Mouse (Mus musculus): ENCODE measurements around the gene Slc12a1. TPM values are rescaled to one million over a fixed set of nuclear protein-coding genes. Genes with fewer than 3 reads are reported as not detected.

Slc12a1 gene
- polyA plus RNA-seq, 1 experiment: not detected

GRCm38 (mm10) chr2:125232183-125232582 lies 79.9 kb downstream of the Slc12a1 start:
- no peaks in the 10 kb centered on the region for H3K4me1 ChIP-seq (ENCODE audit: control insufficient read depth, insufficient read depth, low read length)
- no peak for TF ChIP-seq CTCF (IDR thresholded peaks at IDR 0.05; ENCODE audit: low read depth, low read length)
- no peak for TF ChIP-seq POLR2A (IDR thresholded peaks at IDR 0.05; ENCODE audit: borderline replicate concordance, low read depth, low read length)

DNA sequence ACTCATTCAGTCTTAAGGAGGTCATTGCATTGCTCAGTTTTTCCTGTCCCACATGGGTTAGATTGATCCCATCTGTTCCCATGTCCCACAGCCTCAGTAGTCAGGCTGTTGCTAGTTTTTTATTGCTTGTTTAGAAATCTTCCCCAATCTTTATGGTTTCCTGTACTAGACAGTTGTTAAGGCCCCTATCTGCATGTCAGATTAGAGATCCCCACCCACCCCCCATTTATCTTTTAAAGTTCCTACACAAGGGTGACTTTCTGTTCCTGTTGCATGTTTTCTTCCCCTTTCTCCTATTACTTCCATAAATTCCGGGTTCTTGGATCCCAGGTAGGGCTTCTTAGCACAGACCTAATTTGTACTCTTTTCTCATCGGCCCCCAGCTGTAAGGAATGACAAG lies 81.2 kb downstream of the Slc12a1 start:
- Histone ChIP-seq H3K4me3 (ENCODE audit: insufficient read depth, low read length) (no peak overlapping the region), H3K4me1 (ENCODE audit: control insufficient read depth, insufficient read depth, low read length) (no peaks in the 10 kb centered on the region), H3K27ac (ENCODE audit: insufficient read depth, low read depth, low read length) (no peak overlapping the region)
- TF ChIP-seq CTCF (IDR thresholded peaks at IDR 0.05; ENCODE audit: low read depth, low read length): no peak

More at GRCm38 (mm10) chr2:125232183-125232582, 79.9 kb downstream of the Slc12a1 start:
- Histone ChIP-seq H3K27ac (ENCODE audit: insufficient read depth, low read depth, low read length) (no peak overlapping the region), H3K4me3 (ENCODE audit: insufficient read depth, low read length) (no peak overlapping the region)

DNA sequence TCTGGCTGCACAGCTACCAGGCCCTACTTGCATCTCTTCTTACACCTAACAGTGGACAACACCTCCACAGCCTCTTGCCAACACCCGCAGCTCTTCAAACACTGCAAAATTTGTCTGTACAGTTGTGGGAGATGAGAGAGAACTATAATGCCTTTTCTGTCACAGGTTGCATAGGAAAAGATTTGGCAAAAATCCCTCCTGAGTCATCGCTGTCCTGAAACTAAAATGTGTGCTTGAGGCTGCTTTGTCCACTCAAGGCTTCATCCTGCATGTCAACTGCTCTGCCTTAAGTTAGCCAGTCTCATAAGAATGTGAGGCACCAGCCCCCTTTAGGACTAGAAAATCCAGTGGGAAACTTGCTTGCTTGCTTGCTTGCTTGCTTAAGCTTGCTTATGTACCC lies 81.7 kb downstream of the Slc12a1 start:
- no peaks in the 10 kb centered on the region for H3K4me1 ChIP-seq (ENCODE audit: control insufficient read depth, insufficient read depth, low read length)
- TF ChIP-seq CTCF (IDR thresholded peaks at IDR 0.05; ENCODE audit: low read depth, low read length) (no peak), POLR2A (IDR thresholded peaks at IDR 0.05; ENCODE audit: borderline replicate concordance, low read depth, low read length) (no peak)
- H3K27ac ChIP-seq (ENCODE audit: insufficient read depth, low read depth, low read length): no peak overlapping the region
- H3K4me3 ChIP-seq (ENCODE audit: insufficient read depth, low read length): no peak overlapping the region

DNA sequence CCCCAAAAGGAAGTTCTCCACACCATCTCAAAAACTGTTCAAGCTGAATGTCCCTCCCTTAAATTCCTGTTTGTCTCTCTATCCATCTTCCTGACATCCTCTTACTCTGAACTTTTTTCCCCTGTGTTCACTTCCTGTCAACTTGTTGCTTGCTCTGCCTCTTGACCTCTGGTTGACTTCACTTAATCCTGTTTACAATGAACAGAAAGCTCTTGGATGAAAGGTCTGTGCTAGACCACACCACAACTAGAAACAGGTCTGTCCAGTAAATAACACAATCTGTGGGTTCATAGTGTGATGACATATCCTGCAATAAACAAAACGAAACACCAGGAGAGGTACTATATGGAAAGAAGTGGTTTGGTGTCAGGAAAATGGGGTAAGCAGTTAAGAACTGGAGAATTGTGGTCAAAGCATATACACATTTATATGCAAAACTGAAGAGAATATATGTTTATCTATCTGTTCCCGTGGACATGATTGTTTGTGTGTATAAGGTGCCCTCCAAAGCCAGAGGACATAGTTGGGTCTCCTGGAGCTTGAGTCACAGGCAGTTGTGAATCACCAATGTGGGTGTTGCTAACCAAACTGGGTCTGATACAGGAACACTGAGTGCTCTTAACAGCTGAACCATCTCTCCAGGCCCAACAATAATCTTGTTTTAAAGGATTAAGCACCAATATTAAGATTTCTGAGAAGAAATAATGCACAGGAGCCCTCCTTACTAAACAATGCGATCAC lies 93.4 kb downstream of the Slc12a1 start:
- peaks cover 16% of the 10 kb centered on the region; the same call in 1 of the 2 replicates for H3K4me1 ChIP-seq (ENCODE audit: control insufficient read depth, insufficient read depth, low read length)
- no peak overlapping the region for H3K27ac ChIP-seq (ENCODE audit: insufficient read depth, low read depth, low read length)
- H3K4me3 ChIP-seq (ENCODE audit: insufficient read depth, low read length): no peak overlapping the region
- TF ChIP-seq CTCF (IDR thresholded peaks at IDR 0.05; ENCODE audit: low read depth, low read length) (no peak), POLR2A (IDR thresholded peaks at IDR 0.05; ENCODE audit: borderline replicate concordance, low read depth, low read length) (no peak)

- Histone ChIP-seq H3K4me3 (ENCODE audit: insufficient read depth, low read length) (peak overlapping the region; percentile 48), H3K4me1 (ENCODE audit: control insufficient read depth, insufficient read depth, low read length) (peaks cover 16% of the 10 kb centered on the region; the same call in 1 of the 2 replicates), H3K27ac (ENCODE audit: insufficient read depth, low read depth, low read length) (no peak overlapping the region)
- TF ChIP-seq POLR2A (IDR thresholded peaks at IDR 0.05; ENCODE audit: borderline replicate concordance, low read depth, low read length) (no peak), CTCF (IDR thresholded peaks at IDR 0.05; ENCODE audit: low read depth, low read length) (no peak)
Observed at GRCm38 (mm10) chr2:125246669-125247068, 94.4 kb downstream of the Slc12a1 start.

- no peak for TF ChIP-seq POLR2A (IDR thresholded peaks at IDR 0.05; ENCODE audit: borderline replicate concordance, low read depth, low read length)
- no peak for TF ChIP-seq CTCF (IDR thresholded peaks at IDR 0.05; ENCODE audit: low read depth, low read length)
Observed at GRCm38 (mm10) chr2:125247108-125247961, 95.0 kb downstream of the Slc12a1 start, which contains the start of gene Dut. TSS of gene Dut (plus strand) at chr2:125247190.

GRCm38 (mm10) chr2:125247962-125248235 lies 95.6 kb downstream of the Slc12a1 start:
- Histone ChIP-seq H3K4me1 (ENCODE audit: control insufficient read depth, insufficient read depth, low read length) (peaks cover 16% of the 10 kb centered on the region; the same call in 1 of the 2 replicates), H3K4me3 (ENCODE audit: insufficient read depth, low read length) (peak overlapping the region; percentile 95), H3K27ac (ENCODE audit: insufficient read depth, low read depth, low read length) (peak overlapping the region; percentile 51; the same call in 1 of the 2 replicates)
- TF ChIP-seq POLR2A (IDR thresholded peaks at IDR 0.05; ENCODE audit: borderline replicate concordance, low read depth, low read length): no peak
- TF ChIP-seq CTCF (IDR thresholded peaks at IDR 0.05; ENCODE audit: low read depth, low read length): no peak

More at GRCm38 (mm10) chr2:125247108-125247961, 95.0 kb downstream of the Slc12a1 start, which contains the start of gene Dut:
- peak within 1 kb of the TSS; percentile 51 for H3K27ac ChIP-seq (ENCODE audit: insufficient read depth, low read depth, low read length)
- peaks cover 16% of the 10 kb centered on the region; the same call in 1 of the 2 replicates for H3K4me1 ChIP-seq (ENCODE audit: control insufficient read depth, insufficient read depth, low read length)
- H3K4me3 ChIP-seq (ENCODE audit: insufficient read depth, low read length): peak within 1 kb of the TSS; percentile 95

GRCm38 (mm10) chr2:125248256-125248655 lies 96.0 kb downstream of the Slc12a1 start:
- TF ChIP-seq POLR2A (IDR thresholded peaks at IDR 0.05; ENCODE audit: borderline replicate concordance, low read depth, low read length): no peak
- TF ChIP-seq CTCF (IDR thresholded peaks at IDR 0.05; ENCODE audit: low read depth, low read length): no peak
- Histone ChIP-seq H3K27ac (ENCODE audit: insufficient read depth, low read depth, low read length) (no peak overlapping the region), H3K4me1 (ENCODE audit: control insufficient read depth, insufficient read depth, low read length) (peaks cover 16% of the 10 kb centered on the region; the same call in 1 of the 2 replicates), H3K4me3 (ENCODE audit: insufficient read depth, low read length) (peak overlapping the region; percentile 95)

GRCm38 (mm10) chr2:125249339-125249738 lies 97.0 kb downstream of the Slc12a1 start:
- Histone ChIP-seq H3K4me3 (ENCODE audit: insufficient read depth, low read length) (no peak overlapping the region), H3K27ac (ENCODE audit: insufficient read depth, low read depth, low read length) (no peak overlapping the region), H3K4me1 (ENCODE audit: control insufficient read depth, insufficient read depth, low read length) (peaks cover 16% of the 10 kb centered on the region; the same call in 1 of the 2 replicates)
- TF ChIP-seq POLR2A (IDR thresholded peaks at IDR 0.05; ENCODE audit: borderline replicate concordance, low read depth, low read length) (no peak), CTCF (IDR thresholded peaks at IDR 0.05; ENCODE audit: low read depth, low read length) (no peak)

- peaks cover 16% of the 10 kb centered on the region; the same call in 1 of the 2 replicates for H3K4me1 ChIP-seq (ENCODE audit: control insufficient read depth, insufficient read depth, low read length)
- no peak overlapping the region for H3K4me3 ChIP-seq (ENCODE audit: insufficient read depth, low read length)
- no peak overlapping the region for H3K27ac ChIP-seq (ENCODE audit: insufficient read depth, low read depth, low read length)
- TF ChIP-seq POLR2A (IDR thresholded peaks at IDR 0.05; ENCODE audit: borderline replicate concordance, low read depth, low read length): no peak
- no peak for TF ChIP-seq CTCF (IDR thresholded peaks at IDR 0.05; ENCODE audit: low read depth, low read length)
Observed at GRCm38 (mm10) chr2:125249874-125250273, 97.6 kb downstream of the Slc12a1 start.

Data from bone marrow macrophage, adult 2 months (primary cell).